Comparison of ENCODE assay signal across 8 mouse cellular contexts in the genomic region with DNA sequence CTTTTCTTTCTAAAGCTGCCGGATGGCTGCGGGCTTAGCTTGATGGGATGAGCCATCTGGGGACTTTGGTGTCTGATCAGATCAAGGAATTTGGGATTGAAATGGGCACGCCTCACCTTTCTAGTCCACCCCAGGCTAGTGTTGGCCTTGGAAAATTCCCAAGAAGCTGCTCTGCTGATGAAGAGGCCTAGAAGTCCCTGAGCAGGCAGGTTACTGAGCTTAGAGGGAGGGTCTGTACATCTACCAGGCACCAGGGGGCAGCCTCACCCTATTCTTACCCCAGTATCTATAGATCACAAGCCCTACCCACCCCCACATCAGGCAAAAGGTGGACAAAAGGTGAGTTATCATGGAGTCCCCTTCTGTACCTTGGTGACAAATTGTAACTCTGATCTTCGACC. TPM values are rescaled to one million over a fixed set of nuclear protein-coding genes. Genes with fewer than 3 reads are reported as not detected.
DNase-seq lines count a peak whose midpoint lies in the region; ATAC-seq lines count a peak whose summit lies in the region.

No protein-coding gene starts in this region.

- no peak overlapping the region for H3K4me3 ChIP-seq in heart, embryonic 12.5 days
- H3K4me3 ChIP-seq in kidney, embryonic 16.5 days (ENCODE audit: low read length), result no peak overlapping the region
- H3K4me3 ChIP-seq in lung, embryonic 15.5 days, result no peak overlapping the region

- H3K4me1 ChIP-seq in heart, embryonic 12.5 days (replicated peaks), result peaks cover 14% of the 10 kb centered on the region
- H3K4me1 ChIP-seq in kidney, embryonic 16.5 days (ENCODE audit: insufficient read depth, low read length), result peaks cover 11% of the 10 kb centered on the region
- H3K4me1 ChIP-seq in lung, embryonic 15.5 days, result peaks cover 10% of the 10 kb centered on the region

- no peaks in the 10 kb centered on the region for H3K9me3 ChIP-seq in heart, embryonic 12.5 days (replicated peaks)
- H3K9me3 ChIP-seq in kidney, embryonic 16.5 days (ENCODE audit: low read length), result no peaks in the 10 kb centered on the region
- no peaks in the 10 kb centered on the region for H3K9me3 ChIP-seq in lung, embryonic 15.5 days

- DNase-seq in CD4-positive helper T cell, adult 2 months (ENCODE audit: low read depth, low spot score), result peak; percentile 74
- DNase-seq in MEL-GATA-1-ER (ENCODE audit: extremely low read depth, low read depth), result peak; percentile 45
- DNase-seq in cerebellum, postnatal 25 days, result peak; percentile 73 to 78
- no peak for DNase-seq in frontal cortex, postnatal 25 days (ENCODE audit: low spot score in 2 of 2)

- no peak overlapping the region for H3K27ac ChIP-seq in heart, embryonic 12.5 days (ENCODE audit: poor library complexity, severe bottlenecking)
- H3K27ac ChIP-seq in kidney, embryonic 16.5 days (ENCODE audit: low read length), result no peak overlapping the region
- no peak overlapping the region for H3K27ac ChIP-seq in lung, embryonic 15.5 days

- ATAC-seq in heart, embryonic 12.5 days (ENCODE audit: insufficient number of reproducible peaks, low FRiP score), result 0 out of 2 replicates have a peak, but pooled peaks have one; percentile 52
- ATAC-seq in kidney, embryonic 16.5 days (ENCODE audit: low FRiP score, low TSS enrichment), result no peak; the same call in 1 of the 2 replicates
- peak; percentile 62; the same call in 1 of the 2 replicates for ATAC-seq in lung, embryonic 15.5 days (ENCODE audit: borderline replicate concordance, extremely low read depth, low FRiP score, low TSS enrichment)
- ATAC-seq in neutrophil, adult 5-6 weeks (ENCODE audit: extremely low read depth, insufficient number of reproducible peaks, low FRiP score, poor library complexity, severe bottlenecking), result peak; percentile 74; the same call in 1 of the 2 replicates

- no peak overlapping the region for H3K4me2 ChIP-seq in heart, embryonic 12.5 days
- peak overlapping the region; percentile 64; the same call in 1 of the 2 replicates for H3K4me2 ChIP-seq in kidney, embryonic 16.5 days (replicated peaks; ENCODE audit: low read depth, low read length)
- peak overlapping the region; percentile 71 for H3K4me2 ChIP-seq in lung, embryonic 15.5 days

- no peak overlapping the region for H3K9ac ChIP-seq in heart, embryonic 12.5 days
- H3K9ac ChIP-seq in kidney, embryonic 16.5 days (replicated peaks; ENCODE audit: low read length), result no peak overlapping the region
- no peak overlapping the region for H3K9ac ChIP-seq in lung, embryonic 15.5 days

- 39% methylated on average over 4 of the region's 4 CpGs for WGBS in heart, embryonic 12.5 days
- WGBS in kidney, embryonic 16.5 days, result 63% methylated on average over 4 of the region's 4 CpGs
- WGBS in lung, embryonic 15.5 days, result 67% methylated on average over 4 of the region's 4 CpGs

- H3K27me3 ChIP-seq in heart, embryonic 12.5 days (replicated peaks), result peaks cover 20% of the 10 kb centered on the region
- H3K27me3 ChIP-seq in kidney, embryonic 16.5 days (ENCODE audit: insufficient read depth, low read length), result no peaks in the 10 kb centered on the region; the same call in 1 of the 2 replicates
- no peaks in the 10 kb centered on the region for H3K27me3 ChIP-seq in lung, embryonic 15.5 days

- H3K36me3 ChIP-seq in heart, embryonic 12.5 days, result peaks cover 12% of the 10 kb centered on the region
- H3K36me3 ChIP-seq in kidney, embryonic 16.5 days (ENCODE audit: insufficient read depth, low read length), result 0 out of 2 replicates have a peak, but pooled peaks cover 2% of the 10 kb centered on the region
- H3K36me3 ChIP-seq in lung, embryonic 15.5 days, result no peaks in the 10 kb centered on the region

RNA-seq across cellular contexts. Expression of gene Slc6a8, which starts 0.9 kb away (rescaled TPM):
- polyA plus RNA-seq in heart, embryonic 12.5 days (2016; fragmentation: Nextera tagmentation; extraction: Ambion mirVana), result 8.8 and 9.8 TPM in 2 replicates
- polyA plus RNA-seq in kidney, embryonic 16.5 days (2015; fragmentation: Nextera tagmentation; extraction: Ambion mirVana), result 7.0 and 8.7 TPM in 2 replicates
- 6.2 and 6.6 TPM in 2 replicates for polyA plus RNA-seq in lung, embryonic 15.5 days (2015; fragmentation: Nextera tagmentation; extraction: Ambion mirVana)
- total RNA-seq in neutrophil, adult 5-6 weeks (2017), result 0.25 TPM in 1 of 2 replicates, not detected in the other

RNA-seq across cellular contexts. Expression of gene Pnck, which starts 12.1 kb away (rescaled TPM):
- polyA plus RNA-seq in heart, embryonic 12.5 days (2016; fragmentation: Nextera tagmentation; extraction: Ambion mirVana), result 10.7 and 11.0 TPM in 2 replicates
- 15.8 and 20.6 TPM in 2 replicates for polyA plus RNA-seq in kidney, embryonic 16.5 days (2015; fragmentation: Nextera tagmentation; extraction: Ambion mirVana)
- 15.7 and 16.1 TPM in 2 replicates for polyA plus RNA-seq in lung, embryonic 15.5 days (2015; fragmentation: Nextera tagmentation; extraction: Ambion mirVana)
- total RNA-seq in neutrophil, adult 5-6 weeks (2017), result not detected in 2 replicates

RNA-seq across cellular contexts. Expression of gene Dusp9, which starts 32.8 kb away (rescaled TPM):
- polyA plus RNA-seq in heart, embryonic 12.5 days (2016; fragmentation: Nextera tagmentation; extraction: Ambion mirVana), result 9.8 and 10.3 TPM in 2 replicates
- polyA plus RNA-seq in kidney, embryonic 16.5 days (2015; fragmentation: Nextera tagmentation; extraction: Ambion mirVana), result 28.9 and 30.5 TPM in 2 replicates
- polyA plus RNA-seq in lung, embryonic 15.5 days (2015; fragmentation: Nextera tagmentation; extraction: Ambion mirVana), result 11.1 and 13.0 TPM in 2 replicates
- total RNA-seq in neutrophil, adult 5-6 weeks (2017), result not detected in 2 replicates

RNA-seq across cellular contexts. Expression of gene Bcap31, which starts 43.9 kb away (rescaled TPM):
- 154 and 176 TPM in 2 replicates for polyA plus RNA-seq in heart, embryonic 12.5 days (2016; fragmentation: Nextera tagmentation; extraction: Ambion mirVana)
- 276 and 282 TPM in 2 replicates for polyA plus RNA-seq in kidney, embryonic 16.5 days (2015; fragmentation: Nextera tagmentation; extraction: Ambion mirVana)
- 287 and 292 TPM in 2 replicates for polyA plus RNA-seq in lung, embryonic 15.5 days (2015; fragmentation: Nextera tagmentation; extraction: Ambion mirVana)
- total RNA-seq in neutrophil, adult 5-6 weeks (2017), result 173 and 191 TPM in 2 replicates

RNA-seq across cellular contexts. Expression of gene Abcd1, which starts 44.4 kb away (rescaled TPM):
- polyA plus RNA-seq in heart, embryonic 12.5 days (2016; fragmentation: Nextera tagmentation; extraction: Ambion mirVana), result 12.2 and 12.6 TPM in 2 replicates
- polyA plus RNA-seq in kidney, embryonic 16.5 days (2015; fragmentation: Nextera tagmentation; extraction: Ambion mirVana), result 16.2 and 17.4 TPM in 2 replicates
- polyA plus RNA-seq in lung, embryonic 15.5 days (2015; fragmentation: Nextera tagmentation; extraction: Ambion mirVana), result 23.3 and 25.1 TPM in 2 replicates
- total RNA-seq in neutrophil, adult 5-6 weeks (2017), result 29.6 and 31.7 TPM in 2 replicates

Comparison
In these comparisons a context has a peak if more than half of its experiments do, and no peak if none do; other contexts are left out.
1. DNase-seq: peak in CD4-positive helper T cell, adult 2 months (single experiment), MEL-GATA-1-ER (single experiment) and cerebellum, postnatal 25 days (2 of 2); none in frontal cortex, postnatal 25 days (0 of 2).